Mouse (Mus musculus): ENCODE results near the gene Dyrk3.
"Not testable (repeated sequence)": the region's sequence is repeated elsewhere in the genome, so short reads cannot be mapped to it uniquely, and the experiment has no call there.

Dyrk3 gene

DNA sequence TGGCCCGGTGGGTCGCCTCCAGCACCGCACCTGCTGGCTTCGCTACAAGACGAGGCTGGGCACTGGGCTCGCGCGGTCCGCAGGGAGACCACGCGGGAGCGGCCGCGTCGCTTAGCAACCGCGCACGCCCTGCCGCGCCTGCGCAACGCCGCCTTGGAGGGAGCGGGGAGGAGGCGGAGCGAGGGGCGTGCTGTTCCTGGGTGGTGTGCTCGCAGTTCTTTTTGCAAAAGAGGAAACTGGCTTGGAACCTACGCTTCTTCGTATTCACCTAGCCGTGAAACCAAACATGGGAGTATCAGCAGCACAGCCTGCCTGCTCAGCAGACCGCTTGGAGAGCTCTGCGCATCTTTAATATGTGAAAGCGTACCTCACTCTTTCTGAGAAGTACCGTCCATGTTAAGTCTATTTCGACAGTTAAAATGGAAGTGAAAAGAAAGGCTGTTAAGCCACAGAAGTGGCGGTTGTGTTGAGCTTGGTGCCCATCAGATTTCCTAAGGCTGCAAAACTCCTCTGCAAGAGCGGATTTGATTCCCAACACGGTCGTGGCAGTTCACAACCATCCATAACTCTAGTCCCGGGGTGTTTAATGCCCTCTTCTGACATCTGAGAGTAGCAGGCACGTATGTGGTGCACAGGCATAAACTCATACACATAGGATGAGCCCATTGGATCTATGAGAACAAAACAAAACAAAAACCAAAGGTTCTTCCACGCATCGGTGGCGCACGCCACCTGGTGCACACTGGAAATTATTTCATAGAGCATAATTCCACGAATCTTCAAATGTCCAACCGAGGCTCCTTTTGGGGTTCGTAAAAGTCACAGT, at the start of gene Dyrk3:
TSS of gene Dyrk3 (minus strand) at position 150 of the 826 bp plus-strand sequence.
- peak; percentile 85 to 90 for DNase-seq (ENCODE audit: low spot score in 2 of 2)

GRCm38 (mm10) chr1:131187856-131188255, 49.7 kb upstream of the Dyrk3 start:
- DNase-seq (ENCODE audit: low spot score in 2 of 2): no peak

GRCm38 (mm10) chr1:131186995-131187394, 48.9 kb upstream of the Dyrk3 start:
- no peak for DNase-seq (ENCODE audit: low spot score in 2 of 2)

GRCm38 (mm10) chr1:131185821-131186506, 47.8 kb upstream of the Dyrk3 start:
- no peak for DNase-seq (ENCODE audit: low spot score in 2 of 2)

DNA sequence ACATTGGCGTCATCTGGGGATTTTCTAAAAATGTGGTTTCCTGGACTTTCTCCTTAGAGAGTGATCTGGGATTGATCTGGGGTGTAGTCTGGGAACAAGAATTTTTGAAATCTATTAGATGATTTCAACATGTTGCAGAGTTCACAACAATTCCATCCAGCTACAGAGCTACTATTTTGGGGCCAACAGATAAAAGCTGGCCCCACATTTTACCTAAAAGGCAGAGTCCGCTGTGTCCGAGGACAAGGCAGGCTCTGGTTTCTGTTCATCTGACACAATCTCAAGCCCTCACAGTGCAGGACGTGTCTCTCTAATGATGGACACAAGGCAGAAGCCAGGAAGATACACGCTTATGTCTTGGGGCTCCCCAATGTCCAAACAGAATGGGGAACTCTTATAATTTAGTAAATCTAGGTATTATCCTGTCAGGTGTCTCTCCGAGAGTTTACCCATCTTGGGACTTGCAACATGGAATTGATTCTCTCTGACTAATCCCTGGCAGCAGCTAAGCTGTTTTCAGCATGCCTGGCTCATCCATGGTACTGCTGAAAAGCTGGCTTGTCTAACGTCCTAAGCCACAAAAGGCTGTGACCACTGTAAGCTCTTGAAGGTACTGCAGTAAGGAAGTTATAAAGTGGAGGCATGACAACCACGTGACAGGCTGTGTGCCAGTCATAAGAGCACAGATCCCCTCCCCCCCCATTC, 47.0 kb upstream of the Dyrk3 start:
- DNase-seq (ENCODE audit: low spot score in 2 of 2): no peak

GRCm38 (mm10) chr1:131184253-131184955, 46.3 kb upstream of the Dyrk3 start:
- DNase-seq (ENCODE audit: low spot score in 2 of 2): no peak

DNA sequence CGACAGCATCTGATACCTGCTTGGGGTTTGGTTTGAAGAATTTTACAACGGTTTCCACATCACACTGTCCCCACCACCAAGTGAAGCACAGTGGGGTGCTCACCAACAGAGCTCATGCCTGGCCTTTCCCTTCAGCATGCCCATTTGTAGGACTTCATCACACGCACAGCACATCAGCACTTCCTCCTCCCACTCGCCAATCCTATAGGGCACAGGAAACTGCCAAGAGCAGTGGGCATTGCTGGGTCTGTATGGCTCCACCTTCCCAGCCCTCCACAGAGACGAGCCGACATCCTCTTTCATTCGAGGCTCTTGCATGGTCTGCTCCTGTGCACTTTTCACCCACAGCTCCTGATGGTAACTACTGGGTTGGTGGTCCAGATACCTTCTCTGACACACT, 45.1 kb upstream of the Dyrk3 start:
- no peak for DNase-seq (ENCODE audit: low spot score in 2 of 2)

- peak; percentile 57 to 76 for DNase-seq (ENCODE audit: low spot score in 2 of 2)
Observed at GRCm38 (mm10) chr1:131181642-131182527, 43.7 kb upstream of the Dyrk3 start.

GRCm38 (mm10) chr1:131180386-131180785, 42.2 kb upstream of the Dyrk3 start:
- DNase-seq (ENCODE audit: low spot score in 2 of 2): no peak

GRCm38 (mm10) chr1:131178083-131178482, 39.9 kb upstream of the Dyrk3 start:
- DNase-seq (ENCODE audit: low spot score in 2 of 2): no peak

- DNase-seq (ENCODE audit: low spot score in 2 of 2): no peak
Observed at GRCm38 (mm10) chr1:131177249-131177648, 39.1 kb upstream of the Dyrk3 start.

- DNase-seq (ENCODE audit: low spot score in 2 of 2): no peak
Observed at GRCm38 (mm10) chr1:131175819-131176218, 37.7 kb upstream of the Dyrk3 start.

GRCm38 (mm10) chr1:131175189-131175588, 37.0 kb upstream of the Dyrk3 start:
- DNase-seq (ENCODE audit: low spot score in 2 of 2): no peak

DNA sequence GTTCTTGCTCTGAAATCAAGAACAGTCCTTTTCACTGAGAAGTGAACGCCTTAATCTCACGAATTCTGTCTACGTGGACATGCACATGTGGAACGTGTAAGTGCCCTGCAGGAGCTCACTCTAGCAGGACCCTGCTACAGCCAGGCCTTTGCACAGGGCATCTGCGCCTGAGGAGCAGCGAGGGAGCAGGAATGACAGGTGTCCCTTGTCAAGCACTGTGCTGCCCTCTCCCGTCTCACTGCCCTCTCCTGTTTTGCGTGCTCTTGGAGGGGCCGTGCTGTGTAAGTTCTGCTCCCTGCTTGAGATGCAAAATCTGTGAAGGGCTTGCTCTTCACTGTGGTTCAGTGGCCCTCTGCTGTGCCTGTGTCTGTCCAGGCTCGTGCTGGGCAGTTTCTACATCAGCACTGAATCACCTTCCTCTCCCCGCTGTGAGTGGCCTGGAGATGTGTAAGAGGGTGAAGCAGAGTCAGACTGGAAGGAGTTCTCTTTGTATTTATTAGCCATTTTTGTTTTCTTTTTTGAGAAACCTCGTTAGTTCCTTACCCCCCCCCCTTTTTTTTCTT, 36.2 kb upstream of the Dyrk3 start:
- DNase-seq (ENCODE audit: low spot score in 2 of 2): no peak

GRCm38 (mm10) chr1:131173809-131174208, 35.7 kb upstream of the Dyrk3 start:
- no peak for DNase-seq (ENCODE audit: low spot score in 2 of 2)

DNA sequence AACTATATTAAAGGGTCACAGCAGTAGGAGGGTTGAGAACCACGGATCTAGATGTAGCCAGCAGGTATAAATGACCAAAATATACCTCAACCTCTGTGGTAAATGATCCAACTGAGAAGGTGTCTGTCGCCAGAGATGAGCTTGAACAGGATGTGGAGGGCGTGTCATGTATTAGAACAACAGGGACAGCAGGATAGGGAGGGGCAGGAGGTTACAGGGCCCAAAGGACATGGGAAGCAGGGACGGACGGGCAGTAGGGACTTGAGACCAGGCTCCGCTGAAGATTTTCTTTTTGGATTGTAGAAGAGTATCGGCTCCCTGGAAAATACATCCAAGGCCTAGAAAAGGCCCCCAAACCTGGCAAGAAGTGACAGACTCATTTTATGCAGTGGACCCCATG, 34.9 kb upstream of the Dyrk3 start:
- DNase-seq (ENCODE audit: low spot score in 2 of 2): no peak

DNA sequence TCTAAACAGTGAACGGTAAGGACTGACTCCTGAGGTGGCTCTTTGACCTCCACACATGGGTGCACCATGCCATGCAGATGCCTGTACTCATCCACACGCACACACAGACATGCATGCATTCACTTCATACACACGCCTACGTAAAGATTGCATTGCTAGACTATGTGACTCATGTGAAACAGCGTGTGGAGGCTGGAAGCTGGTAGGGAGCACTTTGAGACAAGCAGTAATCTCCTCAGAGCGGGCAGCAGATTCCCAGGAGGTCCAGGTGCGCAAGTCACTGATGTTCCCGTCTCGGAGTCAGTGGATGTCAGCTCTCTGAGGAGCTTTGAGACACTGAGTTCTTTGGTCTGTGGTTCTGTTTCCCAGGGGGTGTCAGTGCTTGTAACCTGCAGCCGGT, 29.5 kb upstream of the Dyrk3 start:
- no peak for DNase-seq (ENCODE audit: low spot score in 2 of 2)

- no peak for DNase-seq (ENCODE audit: low spot score in 2 of 2)
Observed at GRCm38 (mm10) chr1:131164427-131164826, 26.3 kb upstream of the Dyrk3 start.

GRCm38 (mm10) chr1:131161091-131161490, 23.0 kb upstream of the Dyrk3 start:
- no peak for DNase-seq (ENCODE audit: low spot score in 2 of 2)

- not testable (repeated sequence) for DNase-seq (ENCODE audit: low spot score in 2 of 2)
Observed at GRCm38 (mm10) chr1:131159573-131160327, 21.6 kb upstream of the Dyrk3 start.
